Mouse (Mus musculus) urinary bladder, postnatal 14 days (tissue): ENCODE measurements around the gene Pik3c2b.

ENCODE experiments used
- DNase-seq: peaks from one replicate; pipeline ENCODE4 v3.0.0; 2021; ENCODE audit warnings: low spot score

Gene Pik3c2b

GRCm38 (mm10) chr1:133134881-133135280 lies 89.4 kb downstream of the Pik3c2b start:
- peak; percentile 35 for DNase-seq

DNA sequence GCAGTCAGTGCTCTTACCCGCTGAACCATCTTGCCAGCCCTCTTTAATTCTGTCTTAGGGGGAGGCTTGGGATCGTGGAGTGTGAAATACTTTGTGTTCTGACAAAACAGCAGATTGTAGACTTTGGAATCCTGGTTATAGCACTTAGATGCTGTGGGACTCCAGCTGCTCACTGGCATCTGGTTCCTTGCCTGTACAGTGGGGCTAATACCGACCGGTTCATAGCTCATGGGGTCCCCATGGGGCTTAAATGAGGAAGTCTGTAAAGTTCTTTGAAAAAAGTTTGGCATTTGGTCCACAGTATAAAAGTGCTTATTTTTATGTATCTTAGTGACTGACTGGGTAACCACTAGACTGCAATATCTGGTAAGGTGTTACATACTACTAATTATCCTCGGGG lies 90.3 kb downstream of the Pik3c2b start:
- no peak for DNase-seq

DNA sequence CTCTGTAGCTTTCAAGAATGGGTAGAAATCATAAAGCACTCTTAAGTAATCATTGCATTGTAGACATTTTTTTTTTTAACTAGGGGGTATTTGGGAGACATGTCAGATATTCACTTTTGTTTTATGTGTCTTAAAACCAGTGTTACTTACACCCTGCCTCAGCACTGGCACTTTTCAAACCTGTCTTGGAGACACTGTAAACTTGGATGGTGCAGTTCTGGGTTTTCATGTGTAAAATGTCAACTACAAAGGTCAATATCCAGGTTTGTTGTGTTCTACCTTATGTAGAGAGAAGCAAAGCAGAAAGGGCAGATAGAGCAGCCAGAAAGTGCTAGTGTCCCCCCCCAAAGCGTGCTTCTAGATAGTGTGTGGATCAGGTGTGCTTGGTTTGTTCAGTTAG lies 92.9 kb downstream of the Pik3c2b start:
- DNase-seq, result no peak

GRCm38 (mm10) chr1:133146014-133147009 lies 100.8 kb downstream of the Pik3c2b start:
- DNase-seq, result peak; percentile 66

DNA sequence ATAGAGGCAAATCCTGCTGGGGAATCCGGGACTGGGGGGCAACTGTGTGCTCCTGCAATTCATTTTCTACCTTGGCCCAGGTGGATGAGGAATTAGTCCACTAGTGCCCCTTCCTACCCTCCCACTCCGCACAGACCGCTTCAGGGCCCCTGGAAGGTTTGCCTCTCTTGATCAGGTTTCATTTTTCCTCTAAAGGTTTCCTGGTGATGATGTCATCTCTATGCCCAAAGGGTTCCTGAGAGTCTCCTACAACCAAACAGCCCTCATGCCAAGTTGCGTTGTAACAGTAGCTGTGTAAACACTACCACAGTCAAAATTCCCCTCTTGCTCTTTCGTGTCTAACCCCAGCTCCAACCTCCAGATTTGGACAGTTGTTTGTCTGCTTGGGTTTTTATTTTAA lies 101.9 kb downstream of the Pik3c2b start:
- DNase-seq, result no peak

DNA sequence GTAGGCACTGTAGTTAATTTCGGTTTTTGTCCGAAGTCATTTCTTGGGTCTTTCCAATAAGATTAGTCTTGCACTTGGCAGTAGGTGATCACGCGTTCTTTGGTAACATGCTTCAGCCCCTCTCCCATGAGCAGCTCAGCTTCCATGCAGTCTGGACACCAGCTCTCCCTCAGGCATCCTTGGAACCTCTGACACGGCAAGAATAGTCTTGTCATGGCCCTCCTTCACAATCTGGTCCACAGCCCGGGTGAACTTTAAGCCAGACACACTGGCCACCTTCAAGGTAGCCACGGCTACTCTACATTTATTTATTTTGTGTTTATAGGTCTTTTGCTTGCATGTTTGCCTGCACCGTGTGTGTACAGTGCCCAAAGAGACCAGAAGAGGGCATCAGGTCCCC lies 102.7 kb downstream of the Pik3c2b start:
- DNase-seq, result no peak

DNA sequence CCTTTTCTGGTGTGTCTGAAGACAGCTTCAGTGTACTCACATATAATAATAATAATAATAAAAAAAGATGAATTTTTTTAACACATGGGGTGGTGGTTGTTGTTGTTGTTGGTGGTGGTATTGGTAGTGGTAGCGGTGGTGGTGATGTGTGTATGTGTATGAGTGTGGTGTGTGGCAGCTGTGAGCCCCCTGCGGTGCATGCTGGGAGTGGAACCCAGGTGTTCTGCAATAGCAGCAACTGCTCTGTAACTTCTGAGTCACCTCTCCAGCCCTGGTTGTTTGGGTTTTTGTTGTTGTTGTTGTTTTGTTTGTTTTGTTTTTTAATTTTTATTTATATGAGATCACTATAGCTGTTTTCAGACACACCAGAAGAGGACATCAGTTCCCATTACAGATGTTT lies 105.1 kb downstream of the Pik3c2b start:
- no peak for DNase-seq

DNA sequence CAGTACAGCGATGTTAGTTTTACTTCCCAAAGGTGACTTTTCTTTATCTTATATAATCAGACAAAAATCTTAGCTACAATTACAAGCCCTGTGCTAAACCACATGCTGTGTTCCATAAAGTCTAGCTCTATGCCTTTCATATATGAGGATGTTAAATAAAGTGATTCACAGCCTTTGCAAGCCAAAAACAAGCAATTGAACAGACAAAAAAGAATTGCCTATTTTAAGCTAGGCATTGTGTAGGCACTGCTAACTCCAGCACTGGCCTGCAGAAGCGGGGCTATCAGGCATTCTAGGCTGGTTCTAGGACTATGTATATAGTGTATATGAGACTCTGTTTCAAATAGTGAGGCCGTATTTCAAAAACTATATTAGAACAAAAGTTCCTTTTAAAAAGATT lies 106.7 kb downstream of the Pik3c2b start:
- no peak for DNase-seq

DNA sequence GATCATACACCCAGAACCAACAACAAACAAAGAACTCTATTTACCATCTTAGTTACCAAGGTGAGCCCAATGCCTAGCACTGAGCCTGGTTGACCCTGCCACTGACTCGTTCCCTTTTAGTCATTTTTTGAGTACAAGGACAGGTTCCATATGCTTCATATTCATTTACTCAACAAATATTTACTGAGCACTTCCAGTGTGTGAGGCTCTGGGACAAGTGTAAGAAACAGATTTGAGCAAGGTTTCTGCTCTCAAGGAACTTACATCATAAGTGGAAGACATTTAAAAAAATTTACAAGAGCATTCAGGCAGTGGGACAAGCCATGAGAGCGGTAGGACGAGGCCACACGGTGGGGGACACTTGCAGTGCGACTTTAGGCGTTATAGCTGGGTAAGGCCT lies 109.8 kb downstream of the Pik3c2b start:
- no peak for DNase-seq
